Mouse (Mus musculus): ENCODE measurements around the gene Olfr1222. TPM values are rescaled to one million over a fixed set of nuclear protein-coding genes. Genes with fewer than 3 reads are reported as not detected.

The Olfr1222 gene
- polyA plus RNA-seq, 1 experiment from 2014 or later: not detected

- ATAC-seq (ENCODE audit: low FRiP score) (no peak), DNase-seq (ENCODE audit: low spot score) (no peak)
- no peaks in the 10 kb centered on the region for H3K27me3 ChIP-seq (ENCODE audit: control insufficient read depth, insufficient read depth, low read length)
- no peaks in the 10 kb centered on the region for H3K36me3 ChIP-seq (ENCODE audit: control insufficient read depth, insufficient read depth, low read length)
- H3K4me1 ChIP-seq (replicated peaks; ENCODE audit: control insufficient read depth, insufficient read depth, low read length): no peaks in the 10 kb centered on the region
- H3K9me3 ChIP-seq (ENCODE audit: control insufficient read depth, low read length): no peaks in the 10 kb centered on the region
- no peak within 1 kb of the TSS for H3K4me2 ChIP-seq (replicated peaks; ENCODE audit: low read depth, low read length)
- no peak within 1 kb of the TSS for H3K4me3 ChIP-seq (ENCODE audit: low read depth, low read length)
- 73% methylated on average over 1 of the region's 1 CpGs for WGBS
- no peak within 1 kb of the TSS for H3K9ac ChIP-seq (ENCODE audit: low read depth, low read length)
- no peak within 1 kb of the TSS for H3K27ac ChIP-seq (ENCODE audit: low read depth, low read length)
These were observed 49.4 kb downstream of the Olfr1222 start, which contains the start of gene Olfr1219 for GRCm38 (mm10) chr2:89083413-89083812. TSS of gene Olfr1219 (minus strand) at chr2:89083513.

- H3K4me1 ChIP-seq (replicated peaks; ENCODE audit: control insufficient read depth, insufficient read depth, low read length): no peaks in the 10 kb centered on the region
- H3K9ac ChIP-seq (ENCODE audit: low read depth, low read length): no peak overlapping the region
- DNase-seq (ENCODE audit: low spot score) (no peak), ATAC-seq (ENCODE audit: low FRiP score) (no peak)
- no peaks in the 10 kb centered on the region for H3K27me3 ChIP-seq (ENCODE audit: control insufficient read depth, insufficient read depth, low read length)
- no peaks in the 10 kb centered on the region for H3K36me3 ChIP-seq (ENCODE audit: control insufficient read depth, insufficient read depth, low read length)
- H3K4me3 ChIP-seq (ENCODE audit: low read depth, low read length): no peak overlapping the region
- no peaks in the 10 kb centered on the region for H3K9me3 ChIP-seq (ENCODE audit: control insufficient read depth, low read length)
- H3K27ac ChIP-seq (ENCODE audit: low read depth, low read length): no peak overlapping the region
- H3K4me2 ChIP-seq (replicated peaks; ENCODE audit: low read depth, low read length): no peak overlapping the region
These were observed 51.4 kb downstream of the Olfr1222 start for GRCm38 (mm10) chr2:89081487-89081886.

Other genes starting within 250 kb of the Olfr1222 start
- not detected in 2 replicates for gene Olfr1208, start 230.7 kb downstream of the Olfr1222 start, polyA plus RNA-seq (2014; fragmentation: Nextera tagmentation; extraction: Ambion mirVana)
- gene Olfr1209, start 217.9 kb downstream of the Olfr1222 start, polyA plus RNA-seq (2014; fragmentation: Nextera tagmentation; extraction: Ambion mirVana): not detected in 2 replicates
- gene Olfr1211, start 194.9 kb downstream of the Olfr1222 start, polyA plus RNA-seq (2014; fragmentation: Nextera tagmentation; extraction: Ambion mirVana): not detected in 2 replicates
- gene Olfr1212, start 179.1 kb downstream of the Olfr1222 start, polyA plus RNA-seq (2014; fragmentation: Nextera tagmentation; extraction: Ambion mirVana): not detected in 2 replicates
- gene Gm13762, start 152.8 kb downstream of the Olfr1222 start, polyA plus RNA-seq (2014; fragmentation: Nextera tagmentation; extraction: Ambion mirVana): not detected in 2 replicates
- not detected in 2 replicates for gene Olfr1214, start 140.4 kb downstream of the Olfr1222 start, polyA plus RNA-seq (2014; fragmentation: Nextera tagmentation; extraction: Ambion mirVana)
- not detected in 2 replicates for gene Olfr1215, start 126.1 kb downstream of the Olfr1222 start, polyA plus RNA-seq (2014; fragmentation: Nextera tagmentation; extraction: Ambion mirVana)
- gene Olfr1216, start 114.7 kb downstream of the Olfr1222 start, polyA plus RNA-seq (2014; fragmentation: Nextera tagmentation; extraction: Ambion mirVana): not detected in 2 replicates
- gene Olfr1217, start 101.0 kb downstream of the Olfr1222 start, polyA plus RNA-seq (2014; fragmentation: Nextera tagmentation; extraction: Ambion mirVana): not detected in 2 replicates
- not detected in 2 replicates for gene Olfr1218, start 71.9 kb downstream of the Olfr1222 start, polyA plus RNA-seq (2014; fragmentation: Nextera tagmentation; extraction: Ambion mirVana)
- not detected in 2 replicates for gene Olfr1219, start 49.5 kb downstream of the Olfr1222 start, polyA plus RNA-seq (2014; fragmentation: Nextera tagmentation; extraction: Ambion mirVana)
- not detected in 2 replicates for gene Olfr1220, start 26.2 kb downstream of the Olfr1222 start, polyA plus RNA-seq (2014; fragmentation: Nextera tagmentation; extraction: Ambion mirVana)
- gene Olfr1221, start 15.8 kb downstream of the Olfr1222 start, polyA plus RNA-seq (2014; fragmentation: Nextera tagmentation; extraction: Ambion mirVana): not detected in 2 replicates
- gene Olfr1223, start 18.5 kb upstream of the Olfr1222 start, polyA plus RNA-seq (2014; fragmentation: Nextera tagmentation; extraction: Ambion mirVana): not detected in 2 replicates
- not detected in 2 replicates for gene Olfr1224-ps1, start 31.0 kb upstream of the Olfr1222 start, polyA plus RNA-seq (2014; fragmentation: Nextera tagmentation; extraction: Ambion mirVana)
- gene Olfr1225, start 41.6 kb upstream of the Olfr1222 start, polyA plus RNA-seq (2014; fragmentation: Nextera tagmentation; extraction: Ambion mirVana): not detected in 2 replicates
- gene Olfr1226, start 67.0 kb upstream of the Olfr1222 start, polyA plus RNA-seq (2014; fragmentation: Nextera tagmentation; extraction: Ambion mirVana): not detected in 2 replicates
- gene Olfr1228, start 121.0 kb upstream of the Olfr1222 start, polyA plus RNA-seq (2014; fragmentation: Nextera tagmentation; extraction: Ambion mirVana): not detected in 2 replicates
- not detected in 2 replicates for gene Olfr1229, start 155.0 kb upstream of the Olfr1222 start, polyA plus RNA-seq (2014; fragmentation: Nextera tagmentation; extraction: Ambion mirVana)
- gene Olfr1230, start 164.2 kb upstream of the Olfr1222 start, polyA plus RNA-seq (2014; fragmentation: Nextera tagmentation; extraction: Ambion mirVana): not detected in 2 replicates
- not detected in 2 replicates for gene Olfr1231, start 174.0 kb upstream of the Olfr1222 start, polyA plus RNA-seq (2014; fragmentation: Nextera tagmentation; extraction: Ambion mirVana)
- gene Olfr1232, start 196.6 kb upstream of the Olfr1222 start, polyA plus RNA-seq (2014; fragmentation: Nextera tagmentation; extraction: Ambion mirVana): not detected in 2 replicates
- not detected in 2 replicates for gene Olfr1233, start 209.3 kb upstream of the Olfr1222 start, polyA plus RNA-seq (2014; fragmentation: Nextera tagmentation; extraction: Ambion mirVana)
- gene Olfr1234, start 231.8 kb upstream of the Olfr1222 start, polyA plus RNA-seq (2014; fragmentation: Nextera tagmentation; extraction: Ambion mirVana): not detected in 2 replicates

Measured in hindbrain, embryonic 11.5 days (tissue).